Mouse (Mus musculus) gonadal fat pad, adult 2 months (tissue): ENCODE measurements at regions not wholly inside any gene's neighbourhood (a gene's known extent, or its start where the extent isn't known, plus 50 kb on each side); places are given as distances from the start of the nearest gene placed in this dataset.

Experiments
- DNase-seq: peaks from one replicate; pipeline ENCODE4 v3.0.0-alpha.2; 2012; ENCODE audit warnings: low read depth

GRCm38 (mm10) chr12:12625788-12626187 is 315.9 kb downstream of the Mycn start:
- DNase-seq: no peak

GRCm38 (mm10) chr12:12622712-12623292 is 318.9 kb downstream of the Mycn start:
- DNase-seq: no peak

- no peak for DNase-seq
Measured at GRCm38 (mm10) chr12:12621506-12621905, 320.2 kb downstream of the Mycn start.

- DNase-seq: no peak
Measured at GRCm38 (mm10) chr12:12620316-12620715, 321.4 kb downstream of the Mycn start.

- DNase-seq: no peak
Measured at GRCm38 (mm10) chr12:12619431-12619830, 322.3 kb downstream of the Mycn start.

GRCm38 (mm10) chr12:12612520-12612919 is 329.2 kb downstream of the Mycn start:
- DNase-seq: no peak

GRCm38 (mm10) chr12:12610861-12611260 is 330.9 kb downstream of the Mycn start:
- DNase-seq: no peak

- no peak for DNase-seq
Measured at GRCm38 (mm10) chr12:12607995-12608394, 333.7 kb downstream of the Mycn start.

GRCm38 (mm10) chr12:12606911-12607310 is 334.8 kb downstream of the Mycn start:
- no peak for DNase-seq

GRCm38 (mm10) chr12:12605495-12605894 is 336.2 kb downstream of the Mycn start:
- no peak for DNase-seq

GRCm38 (mm10) chr12:12601362-12601761 is 339.4 kb downstream of the Fam49a start:
- DNase-seq: no peak

- DNase-seq: no peak
Measured at GRCm38 (mm10) chr12:12595399-12595798, 333.5 kb downstream of the Fam49a start.

GRCm38 (mm10) chr12:12594567-12594966 is 332.6 kb downstream of the Fam49a start:
- no peak for DNase-seq

GRCm38 (mm10) chr12:12593343-12593742 is 331.4 kb downstream of the Fam49a start:
- DNase-seq: no peak

- no peak for DNase-seq
Measured at GRCm38 (mm10) chr12:12590753-12591291, 328.9 kb downstream of the Fam49a start.

- no peak for DNase-seq
Measured at GRCm38 (mm10) chr12:12588771-12589370, 326.9 kb downstream of the Fam49a start.

GRCm38 (mm10) chr12:12586436-12586835 is 324.5 kb downstream of the Fam49a start:
- DNase-seq: no peak

- no peak for DNase-seq
Measured at GRCm38 (mm10) chr12:12581271-12582186, 319.6 kb downstream of the Fam49a start.

- DNase-seq: no peak
Measured at GRCm38 (mm10) chr12:12580763-12581178, 318.8 kb downstream of the Fam49a start.

- no peak for DNase-seq
Measured at GRCm38 (mm10) chr12:12578278-12578677, 316.3 kb downstream of the Fam49a start.

- no peak for DNase-seq
Measured at GRCm38 (mm10) chr12:12570563-12571251, 308.8 kb downstream of the Fam49a start.

GRCm38 (mm10) chr12:12567734-12568104 is 305.8 kb downstream of the Fam49a start:
- no peak for DNase-seq
